Mouse (Mus musculus) cortical plate, adult 2 months (tissue): Measurements from ENCODE around the gene Fam19a2.

Experiments
- CTCF ChIP-seq: fragments of 200-500 bp; IDR thresholded peaks from 2 replicates; pipeline ENCODE4 v1.5.1; 2011; ENCODE audit warnings: mild to moderate bottlenecking, control low read depth, low read length; ENCODE audit not compliant: insufficient read depth; ENCODE audit errors: extremely low read depth
- POLR2A ChIP-seq: fragments of 200-500 bp; IDR thresholded peaks from 2 replicates; pipeline ENCODE4 v1.6.1; 2011; ENCODE audit warnings: mild to moderate bottlenecking, low read length, control low read depth; ENCODE audit not compliant: insufficient read depth; ENCODE audit errors: extremely low read depth

- TF ChIP-seq POLR2A: peak; percentile 87
- TF ChIP-seq CTCF: peak; percentile 67
Observed at GRCm38 (mm10) chr10:123263876-123264309, at the start of gene Fam19a2.
